8 mouse cellular contexts compared by ENCODE assay signal in genomic region chr14:79661005-79661917, GRCm38 (mm10). TPM values are rescaled to one million over a fixed set of nuclear protein-coding genes. Genes with fewer than 3 reads are reported as not detected.
DNase-seq lines count a peak whose midpoint lies in the region; ATAC-seq and TF ChIP-seq lines count a peak whose summit lies in the region.

No protein-coding gene starts in this region.

- no peaks in the 10 kb centered on the region for H3K9me3 ChIP-seq in intestine, embryonic 14.5 days (ENCODE audit: control insufficient read depth, low read length)
- H3K9me3 ChIP-seq in midbrain, postnatal 0 days (ENCODE audit: low read length), result no peaks in the 10 kb centered on the region

- WGBS in intestine, embryonic 14.5 days, result 17% methylated on average over 33 of the region's 33 CpGs
- 22% methylated on average over 33 of the region's 33 CpGs for WGBS in liver, adult 2 months
- WGBS in midbrain, postnatal 0 days, result 22% methylated on average over 33 of the region's 33 CpGs

- no peaks in the 10 kb centered on the region for H3K36me3 ChIP-seq in intestine, embryonic 14.5 days (ENCODE audit: control insufficient read depth, insufficient read depth, low read length)
- no peaks in the 10 kb centered on the region for H3K36me3 ChIP-seq in liver, adult 2 months (ENCODE audit: control insufficient read depth, insufficient read depth, low read length)
- no peaks in the 10 kb centered on the region for H3K36me3 ChIP-seq in midbrain, postnatal 0 days (ENCODE audit: insufficient read depth, low read length)

- peak; percentile 41 for TF ChIP-seq CTCF in cortical plate, adult 2 months (IDR thresholded peaks at IDR 0.05; ENCODE audit: extremely low read depth, insufficient read depth, low read length)
- TF ChIP-seq CTCF in liver, adult 2 months (IDR thresholded peaks at IDR 0.05; ENCODE audit: low read depth, low read length), result peak; percentile 98
- peak; percentile 69 for TF ChIP-seq CTCF in midbrain, postnatal 0 days (IDR thresholded peaks at IDR 0.05)

- no peaks in the 10 kb centered on the region for H3K27me3 ChIP-seq in intestine, embryonic 14.5 days (replicated peaks; ENCODE audit: control insufficient read depth, insufficient read depth, low read length)
- no peaks in the 10 kb centered on the region; the same call in 1 of the 2 replicates for H3K27me3 ChIP-seq in liver, adult 2 months (ENCODE audit: control insufficient read depth, insufficient read depth, low read length)
- no peaks in the 10 kb centered on the region for H3K27me3 ChIP-seq in midbrain, postnatal 0 days (ENCODE audit: insufficient read depth, low read length)

- DNase-seq in 3134 (ENCODE audit: extremely low read depth, insufficient read length, low spot score), result peak; percentile 39
- peak; percentile 28 for DNase-seq in adipocyte (ENCODE audit: low spot score)
- peak; percentile 41 to 50 for DNase-seq in gastrocnemius, postnatal 36 days
- peak; percentile 76 for DNase-seq in intestine, embryonic 14.5 days (ENCODE audit: low spot score)
- peak; percentile 48 for DNase-seq in liver, adult 2 months (ENCODE audit: extremely low read depth, low read depth, low spot score)
- DNase-seq in midbrain, postnatal 0 days (ENCODE audit: low spot score), result peak; percentile 44
- DNase-seq in spleen, postnatal 4 days (ENCODE audit: low spot score in 2 of 2), result peak; percentile 53 to 79

- no peak overlapping the region for H3K4me3 ChIP-seq in cortical plate, adult 2 months (ENCODE audit: insufficient read depth, low read length)
- H3K4me3 ChIP-seq in intestine, embryonic 14.5 days (ENCODE audit: low read depth, low read length), result peak overlapping the region; percentile 13
- H3K4me3 ChIP-seq in liver, adult 2 months (ENCODE audit: insufficient read depth, low read depth, low read length), result peak overlapping the region; percentile 21
- H3K4me3 ChIP-seq in midbrain, postnatal 0 days (ENCODE audit: low read depth, low read length), result 0 out of 2 replicates have a peak overlapping the region, but pooled peaks have one; percentile 6

- H3K79me2 ChIP-seq in liver, adult 2 months (ENCODE audit: control insufficient read depth, insufficient read depth, low read length), result no peaks in the 10 kb centered on the region

- H3K4me2 ChIP-seq in intestine, embryonic 14.5 days (ENCODE audit: low read length), result peak overlapping the region; percentile 47
- peak overlapping the region; percentile 35 for H3K4me2 ChIP-seq in midbrain, postnatal 0 days (ENCODE audit: low read depth, low read length, poor library complexity, severe bottlenecking)

- no peak overlapping the region for H3K9ac ChIP-seq in intestine, embryonic 14.5 days (ENCODE audit: low read length)
- H3K9ac ChIP-seq in liver, adult 2 months (ENCODE audit: low read depth, low read length), result no peak overlapping the region
- no peak overlapping the region for H3K9ac ChIP-seq in midbrain, postnatal 0 days (replicated peaks; ENCODE audit: low read length, poor library complexity, severe bottlenecking)

- intact Hi-C loops in gastrocnemius, postnatal 36 days (cut with DNase I), result no loop called here

- no peak overlapping the region for H3K27ac ChIP-seq in cortical plate, adult 2 months (ENCODE audit: insufficient read depth, low read length)
- no peak overlapping the region for H3K27ac ChIP-seq in intestine, embryonic 14.5 days (ENCODE audit: low read depth)
- H3K27ac ChIP-seq in liver, adult 2 months (replicated peaks; ENCODE audit: insufficient read depth, low read depth, low read length), result no peak overlapping the region
- no peak overlapping the region for H3K27ac ChIP-seq in midbrain, postnatal 0 days (ENCODE audit: low read depth, low read length)

- H3K4me1 ChIP-seq in cortical plate, adult 2 months (ENCODE audit: control insufficient read depth, insufficient read depth, low read length), result no peaks in the 10 kb centered on the region; the same call in 1 of the 2 replicates
- no peaks in the 10 kb centered on the region for H3K4me1 ChIP-seq in intestine, embryonic 14.5 days (replicated peaks; ENCODE audit: control insufficient read depth, insufficient read depth, low read length)
- no peaks in the 10 kb centered on the region for H3K4me1 ChIP-seq in liver, adult 2 months (ENCODE audit: control insufficient read depth, insufficient read depth, low read length)
- H3K4me1 ChIP-seq in midbrain, postnatal 0 days (ENCODE audit: insufficient read depth, low read length), result no peaks in the 10 kb centered on the region

- ATAC-seq in intestine, embryonic 14.5 days (replicated peaks; ENCODE audit: low FRiP score, low TSS enrichment, low read depth), result peak; percentile 72
- ATAC-seq in midbrain, postnatal 0 days (ENCODE audit: low FRiP score), result peak; percentile 55; the same call in 1 of the 2 replicates

- no peak for TF ChIP-seq POLR2A in cortical plate, adult 2 months (IDR thresholded peaks at IDR 0.05; ENCODE audit: extremely low read depth, insufficient read depth, low read length)
- TF ChIP-seq POLR2A in liver, adult 2 months (IDR thresholded peaks at IDR 0.05; ENCODE audit: extremely low read depth, insufficient read depth, low read length), result no peak

RNA-seq across cellular contexts. Expression of gene Cnmd, which starts 0.7 kb away (rescaled TPM):
- polyA plus RNA-seq in cortical plate, adult 2 months (2012; rRNA removed), result 2.7 and 3.0 TPM in 2 replicates
- under 1 TPM; 0.17 to 0.66 TPM for total RNA-seq in gastrocnemius, postnatal 36 days (2021)
- polyA plus RNA-seq in intestine, embryonic 14.5 days (2014; fragmentation: Nextera tagmentation; extraction: Ambion mirVana), result not detected in 2 replicates
- total RNA-seq in liver, adult 2 months (2014; rRNA removed), result 10.3 and 35.8 TPM in 2 replicates
- 3.4 and 5.9 TPM in 2 replicates for polyA plus RNA-seq in liver, adult 2 months (2012; rRNA removed)
- 2.0 and 3.1 TPM in 2 replicates for total RNA-seq in midbrain, postnatal 0 days (2014; rRNA removed)
- 4.0 and 4.3 TPM in 2 replicates for polyA plus RNA-seq in midbrain, postnatal 0 days (2015; fragmentation: Nextera tagmentation; extraction: Ambion mirVana)

Comparison
In these comparisons a context has a peak if more than half of its experiments do, and no peak if none do; other contexts are left out.
1. CTCF ChIP-seq: peak in every context shown above with its lines; median percentile 98 in liver, adult 2 months; 69 in midbrain, postnatal 0 days; 41 in cortical plate, adult 2 months.